In genomic region chr15:102245891-102246741, GRCm38 (mm10) we compare ENCODE assay signal across 8 mouse cellular contexts. TPM values are rescaled to one million over a fixed set of nuclear protein-coding genes. Genes with fewer than 3 reads are reported as not detected.
A peak's percentile ranks its signal among the peaks of the same experiment; 100 is the strongest.
DNase-seq lines count a peak whose midpoint lies in the region; ATAC-seq and TF ChIP-seq lines count a peak whose summit lies in the region.

No protein-coding gene starts in this region.

- H3K9me3 ChIP-seq in hindbrain, embryonic 10.5 days = no peaks in the 10 kb centered on the region
- no peaks in the 10 kb centered on the region for H3K9me3 ChIP-seq in lung, postnatal 0 days (ENCODE audit: low read length)

- peaks cover 89% of the 10 kb centered on the region for H3K4me1 ChIP-seq in hindbrain, embryonic 10.5 days (replicated peaks)
- H3K4me1 ChIP-seq in lung, postnatal 0 days (ENCODE audit: insufficient read depth, low read depth, low read length) = peaks cover 37% of the 10 kb centered on the region

- peak; percentile 13; the same call in 1 of the 2 replicates for TF ChIP-seq EP300 in lung, postnatal 0 days (IDR thresholded peaks at IDR 0.05)

- peak overlapping the region; percentile 70 for H3K9ac ChIP-seq in lung, postnatal 0 days (replicated peaks; ENCODE audit: low read depth)

- peak; percentile 77 for ATAC-seq in frontal cortex, adult (ENCODE audit: low TSS enrichment)
- peak; percentile 56 for ATAC-seq in lung, postnatal 0 days

- no peak for TF ChIP-seq CTCF in lung, postnatal 0 days (IDR thresholded peaks at IDR 0.05)

- peak overlapping the region; percentile 72 for H3K4me2 ChIP-seq in lung, postnatal 0 days (replicated peaks; ENCODE audit: low read depth, low read length)

- no peaks in the 10 kb centered on the region for H3K36me3 ChIP-seq in hindbrain, embryonic 10.5 days
- H3K36me3 ChIP-seq in lung, postnatal 0 days (ENCODE audit: insufficient read depth, low read length) = no peaks in the 10 kb centered on the region; the same call in 1 of the 2 replicates

- H3K27me3 ChIP-seq in hindbrain, embryonic 10.5 days (ENCODE audit: insufficient read depth, poor library complexity, severe bottlenecking) = peaks cover 99% of the 10 kb centered on the region
- no peaks in the 10 kb centered on the region for H3K27me3 ChIP-seq in lung, postnatal 0 days (replicated peaks; ENCODE audit: insufficient read depth, low read length)

- peak; percentile 93 for DNase-seq in MEL-GATA-1-ER (ENCODE audit: extremely low read depth, low read depth)
- peak; percentile 86 for DNase-seq in cerebellum, adult 11-12 months
- peak; percentile 77 for DNase-seq in hindbrain, embryonic 10.5 days (ENCODE audit: low spot score)
- peak; percentile 55 to 68 for DNase-seq in layer of hippocampus, postnatal 14 days (ENCODE audit: low spot score in 2 of 2)
- peak; percentile 92 for DNase-seq in lung, postnatal 0 days (ENCODE audit: low spot score)
- DNase-seq in ovary, postnatal 10 days (ENCODE audit: low spot score) = peak; percentile 58
- DNase-seq in urinary bladder, postnatal 36 days (ENCODE audit: low spot score in 2 of 2) = peak; percentile 74 to 83

- WGBS in hindbrain, embryonic 10.5 days = under 1% methylated on average over 44 of the region's 44 CpGs
- under 1% methylated on average over 38 of the region's 44 CpGs for WGBS in lung, postnatal 0 days

- peak overlapping the region; percentile 85 for H3K27ac ChIP-seq in hindbrain, embryonic 10.5 days
- peak overlapping the region; percentile 99 for H3K27ac ChIP-seq in lung, postnatal 0 days (ENCODE audit: low read length)

- H3K4me3 ChIP-seq in hindbrain, embryonic 10.5 days = peak overlapping the region; percentile 68
- H3K4me3 ChIP-seq in lung, postnatal 0 days (ENCODE audit: low read depth, low read length) = peak overlapping the region; percentile 67

RNA-seq across cellular contexts. Expression of gene Rarg, which starts 11.2 kb away (rescaled TPM):
- polyA plus RNA-seq in hindbrain, embryonic 10.5 days (2016; fragmentation: Nextera tagmentation; extraction: Ambion mirVana) = 22.1 and 24.5 TPM in 2 replicates
- total RNA-seq in layer of hippocampus, postnatal 14 days (2021) = 10 to 100 TPM in 1 of 2 experiments, 1 to 10 TPM in 1; 8.8 to 11.2 TPM
- 35.8 and 40.2 TPM in 2 replicates for polyA plus RNA-seq in lung, postnatal 0 days (2015; fragmentation: Nextera tagmentation; extraction: Ambion mirVana)

RNA-seq across cellular contexts. Expression of gene Itgb7, which starts 14.4 kb away (rescaled TPM):
- 0.31 and 0.90 TPM in 2 replicates for polyA plus RNA-seq in hindbrain, embryonic 10.5 days (2016; fragmentation: Nextera tagmentation; extraction: Ambion mirVana)
- 1 to 10 TPM; 2.1 to 4.2 TPM for total RNA-seq in layer of hippocampus, postnatal 14 days (2021)
- polyA plus RNA-seq in lung, postnatal 0 days (2015; fragmentation: Nextera tagmentation; extraction: Ambion mirVana) = 3.6 and 4.3 TPM in 2 replicates

RNA-seq across cellular contexts. Expression of gene Gm9918, which starts 24.2 kb away (rescaled TPM):
- 0.26 and 0.35 TPM in 2 replicates for polyA plus RNA-seq in hindbrain, embryonic 10.5 days (2016; fragmentation: Nextera tagmentation; extraction: Ambion mirVana)
- not detected for total RNA-seq in layer of hippocampus, postnatal 14 days (2021)
- 0.13 and 0.36 TPM in 2 replicates for polyA plus RNA-seq in lung, postnatal 0 days (2015; fragmentation: Nextera tagmentation; extraction: Ambion mirVana)

RNA-seq across cellular contexts. Expression of gene Mfsd5, which starts 33.1 kb away (rescaled TPM):
- 61.5 and 66.1 TPM in 2 replicates for polyA plus RNA-seq in hindbrain, embryonic 10.5 days (2016; fragmentation: Nextera tagmentation; extraction: Ambion mirVana)
- total RNA-seq in layer of hippocampus, postnatal 14 days (2021) = 10 to 100 TPM; 34.1 to 36.0 TPM
- 70.4 and 72.7 TPM in 2 replicates for polyA plus RNA-seq in lung, postnatal 0 days (2015; fragmentation: Nextera tagmentation; extraction: Ambion mirVana)

RNA-seq across cellular contexts. Expression of gene Csad, which starts 41.6 kb away (rescaled TPM):
- 34.0 and 35.5 TPM in 2 replicates for polyA plus RNA-seq in hindbrain, embryonic 10.5 days (2016; fragmentation: Nextera tagmentation; extraction: Ambion mirVana)
- 10 to 100 TPM; 40.5 to 42.4 TPM for total RNA-seq in layer of hippocampus, postnatal 14 days (2021)
- 71.0 and 76.9 TPM in 2 replicates for polyA plus RNA-seq in lung, postnatal 0 days (2015; fragmentation: Nextera tagmentation; extraction: Ambion mirVana)

Comparison
In these comparisons a context has a peak if more than half of its experiments do, and no peak if none do; other contexts are left out.
1. Peak in every context shown above with its lines: DNase-seq, ATAC-seq, H3K4me3 ChIP-seq and H3K27ac ChIP-seq.